Mouse (Mus musculus) E14TG2a.4 (cell line): ENCODE measurements around the gene Phldb2.

Source experiments
- CTCF ChIP-seq: conservative IDR thresholded peaks from 2 replicates; pipeline ENCODE4 v1.5.1; 2014; ENCODE audit warnings: low read length
- NANOG ChIP-seq: IDR thresholded peaks from 2 replicates; pipeline ENCODE4 v1.6.1; 2014; ENCODE audit warnings: borderline replicate concordance, low read length, mixed read lengths

GRCm38 (mm10) chr16:45798591-45798990, 154.8 kb downstream of the Phldb2 start:
- no peak for TF ChIP-seq CTCF
- no peak for TF ChIP-seq NANOG
